Mouse (Mus musculus) heart, adult 8-10 months (tissue): Measurements from ENCODE around the gene Ogt. TPM values are rescaled to one million over a fixed set of nuclear protein-coding genes. Genes with fewer than 3 reads are reported as not detected.

Experiments used
- DNase-seq: peaks from one replicate; pipeline ENCODE4 v3.0.0; 2022; ENCODE audit warnings: low spot score
- total RNA-seq, 4 experiments: library from RNA; stranded (reverse); gene quantifications; 2 replicates each; pipeline ENCODE4 v1.2.4; 2022

Ogt gene
- total RNA-seq: 10 to 100 TPM; 53.6 to 66.9 (median 60.0) TPM

GRCm38 (mm10) chrX:101639741-101640166 lies at the start of gene Ogt:
Gene Ogt (plus strand): TSS chrX:101640060.
- peak; percentile 94 for DNase-seq

- no peak for DNase-seq
These were observed 23.7 kb upstream of the Ogt start for GRCm38 (mm10) chrX:101616183-101616582.

- no peak for DNase-seq
These were observed 22.0 kb upstream of the Ogt start for GRCm38 (mm10) chrX:101617889-101618288.

- DNase-seq: no peak
These were observed 19.5 kb upstream of the Ogt start for GRCm38 (mm10) chrX:101620317-101620716.

- no peak for DNase-seq
These were observed 17.3 kb upstream of the Ogt start for GRCm38 (mm10) chrX:101622539-101622938.

GRCm38 (mm10) chrX:101636821-101637525 lies 2.9 kb upstream of the Ogt start:
- no peak for DNase-seq

- no peak for DNase-seq
These were observed 1.0 kb upstream of the Ogt start for GRCm38 (mm10) chrX:101638856-101639255.

- no peak for DNase-seq
These were observed 554 bp upstream of the Ogt start for GRCm38 (mm10) chrX:101639306-101639705.

GRCm38 (mm10) chrX:101640194-101641160 lies 617 bp downstream of the Ogt start:
- DNase-seq: peak; percentile 38

- no peak for DNase-seq
These were observed 1.3 kb downstream of the Ogt start for GRCm38 (mm10) chrX:101641161-101641530.

GRCm38 (mm10) chrX:101642091-101642490 lies 2.2 kb downstream of the Ogt start:
- no peak for DNase-seq

- DNase-seq: no peak
These were observed 5.4 kb downstream of the Ogt start for GRCm38 (mm10) chrX:101645286-101645685.

GRCm38 (mm10) chrX:101646621-101647020 lies 6.8 kb downstream of the Ogt start:
- DNase-seq: no peak

GRCm38 (mm10) chrX:101695686-101696085 lies 55.8 kb downstream of the Ogt start:
- DNase-seq: no peak

GRCm38 (mm10) chrX:101697537-101697936 lies 57.7 kb downstream of the Ogt start:
- no peak for DNase-seq

- DNase-seq: no peak
These were observed 58.4 kb downstream of the Ogt start for GRCm38 (mm10) chrX:101698232-101698631.

GRCm38 (mm10) chrX:101705111-101705510 lies 65.3 kb downstream of the Ogt start:
- DNase-seq: no peak

- DNase-seq: no peak
These were observed 80.5 kb downstream of the Ogt start for GRCm38 (mm10) chrX:101720401-101720800.

GRCm38 (mm10) chrX:101730010-101730409 lies 90.2 kb downstream of the Ogt start:
- DNase-seq: no peak

- no peak for DNase-seq
These were observed 92.8 kb downstream of the Ogt start for GRCm38 (mm10) chrX:101732644-101733043.

- DNase-seq: no peak
These were observed 93.4 kb downstream of the Ogt start for GRCm38 (mm10) chrX:101733288-101733687.

- peak; percentile 17 for DNase-seq
These were observed 94.0 kb downstream of the Ogt start, which contains the start of gene Cxcr3 for GRCm38 (mm10) chrX:101733828-101734319. Gene Cxcr3 (minus strand): TSS chrX:101734269.
